Mouse (Mus musculus) liver, postnatal 0 days (tissue): Measurements from ENCODE around the gene Mon1b.

Source experiments
- CTCF ChIP-seq: sonication (generic); IDR thresholded peaks from 2 replicates; pipeline ENCODE4 v1.5.1; 2016; ENCODE audit warnings: antibody characterized with exemption, low read depth
- EP300 ChIP-seq: IDR thresholded peaks from 2 replicates; pipeline ENCODE4 v1.6.1; 2016; ENCODE audit warnings: antibody characterized with exemption, low read depth, mild to moderate bottlenecking

- no peak for TF ChIP-seq CTCF
- no peak for TF ChIP-seq EP300
These were observed 37.3 kb downstream of the Mon1b start for GRCm38 (mm10) chr8:113672599-113673255.
